Mouse (Mus musculus) CH12.LX (cell line): ENCODE measurements around the gene Bcar1. TPM values are rescaled to one million over a fixed set of nuclear protein-coding genes. Genes with fewer than 3 reads are reported as not detected.

Source experiments
- DNase-seq: peaks from one replicate; pipeline ENCODE4 v3.0.0-alpha.2; 2013; ENCODE audit errors: extremely low read depth
- H3K27ac ChIP-seq: 2 replicates; pipeline ENCODE4 v1.5.1; 2012; ENCODE audit warnings: low read depth, mild to moderate bottlenecking, control low read depth, moderate library complexity; ENCODE audit not compliant: insufficient read depth
- H3K27me3 ChIP-seq: replicated peaks from 2 replicates; pipeline ENCODE3; 2012; ENCODE audit warnings: inconsistent platforms
- H3K36me3 ChIP-seq, 2 experiments: replicated peaks in 1 of 2; 2 replicates each; pipeline versions ENCODE3 to v1.6.1; 2012; ENCODE audit warnings: inconsistent platforms in 1 of 2, low read length in 1 of 2, mild to moderate bottlenecking in 1 of 2, mixed read lengths in 1 of 2, moderate library complexity in 1 of 2; ENCODE audit not compliant: control insufficient read depth in 1 of 2, insufficient read depth in 1 of 2
- H3K4me1 ChIP-seq, 2 experiments: 2 replicates each; pipeline ENCODE4 v1.6.1; 2012; ENCODE audit warnings: inconsistent platforms in 1 of 2, moderate library complexity in 1 of 2; ENCODE audit not compliant: insufficient read depth in 2 of 2, control insufficient read depth in 1 of 2
- H3K4me2 ChIP-seq: 2 replicates; pipeline ENCODE4 v1.6.1; 2012; ENCODE audit warnings: low read depth, mild to moderate bottlenecking, control low read depth; ENCODE audit not compliant: poor library complexity, insufficient read depth, severe bottlenecking
- H3K4me3 ChIP-seq, 3 experiments: fragments of 150-350 bp in 1 of 3; sonication (generic) in 1 of 3; replicated peaks in 1 of 3; 2 replicates each; pipeline versions ENCODE3 to v1.5.1; 2011 to 2012; ENCODE audit warnings: low read depth in 2 of 3, low read length in 2 of 3, mild to moderate bottlenecking in 2 of 3, moderate library complexity in 2 of 3, control low read depth in 1 of 3, improper control_type of control experiment in 1 of 3, inconsistent platforms in 1 of 3, mixed read lengths in 1 of 3; ENCODE audit not compliant: poor library complexity in 1 of 3
- H3K79me2 ChIP-seq: replicated peaks from 2 replicates; pipeline ENCODE4 v1.6.1; 2012; ENCODE audit warnings: mild to moderate bottlenecking, moderate library complexity; ENCODE audit not compliant: control insufficient read depth, poor library complexity, insufficient read depth, severe bottlenecking; ENCODE audit errors: extremely low read depth
- H3K9ac ChIP-seq: 2 replicates; pipeline ENCODE4 v1.6.1; 2012; ENCODE audit warnings: low read depth, mild to moderate bottlenecking, control low read depth, moderate library complexity; ENCODE audit not compliant: insufficient read depth
- H3K9me3 ChIP-seq: replicated peaks from 2 replicates; pipeline ENCODE3; 2012; ENCODE audit warnings: low read length, inconsistent platforms, mixed read lengths
- BHLHE40 ChIP-seq: IDR thresholded peaks from 2 replicates; pipeline ENCODE4 v1.6.1; 2011; ENCODE audit warnings: mild to moderate bottlenecking, low read depth, low read length, improper control_type of control experiment
- CHD1 ChIP-seq: IDR thresholded peaks from 2 replicates; pipeline ENCODE4 v1.6.1; 2012; ENCODE audit warnings: low read depth, low read length, improper control_type of control experiment, inconsistent platforms
- CHD2 ChIP-seq: IDR thresholded peaks from 2 replicates; pipeline ENCODE4 v1.6.1; 2011; ENCODE audit warnings: low read length, improper control_type of control experiment
- ELF1 ChIP-seq: IDR thresholded peaks from 2 replicates; pipeline ENCODE4 v1.6.1; 2014; ENCODE audit warnings: low read depth, mild to moderate bottlenecking, inconsistent platforms, low read length, improper control_type of control experiment
- EP300 ChIP-seq: IDR thresholded peaks from 2 replicates; pipeline ENCODE4 v1.6.1; 2011; ENCODE audit warnings: low read length, improper control_type of control experiment
- HCFC1 ChIP-seq: IDR thresholded peaks from 2 replicates; pipeline ENCODE4 v1.6.1; 2012; ENCODE audit warnings: low read depth, mild to moderate bottlenecking, inconsistent platforms, low read length, improper control_type of control experiment
- IRF4 ChIP-seq: IDR thresholded peaks from 2 replicates; pipeline ENCODE4 v1.6.1; 2014; ENCODE audit warnings: low read depth, mild to moderate bottlenecking, inconsistent platforms, low read length, improper control_type of control experiment
- JUN ChIP-seq: IDR thresholded peaks from 2 replicates; pipeline ENCODE4 v1.6.1; 2011; ENCODE audit warnings: low read depth, mild to moderate bottlenecking, low read length, improper control_type of control experiment, moderate library complexity; ENCODE audit not compliant: insufficient read depth
- JUND ChIP-seq: conservative IDR thresholded peaks from 2 replicates; pipeline ENCODE4 v1.6.1; 2011; ENCODE audit warnings: low read depth, low read length, improper control_type of control experiment
- KAT2A ChIP-seq: IDR thresholded peaks from 2 replicates; pipeline ENCODE4 v1.6.1; 2012; ENCODE audit warnings: low read length, improper control_type of control experiment, inconsistent platforms; ENCODE audit not compliant: insufficient replicate concordance
- MAX ChIP-seq: IDR thresholded peaks from 2 replicates; pipeline ENCODE4 v1.6.1; 2011; ENCODE audit warnings: low read length, improper control_type of control experiment
- MXI1 ChIP-seq: IDR thresholded peaks from 2 replicates; pipeline ENCODE4 v1.6.1; 2011; ENCODE audit warnings: mild to moderate bottlenecking, low read depth, low read length, improper control_type of control experiment
- MYC ChIP-seq: IDR thresholded peaks from 2 replicates; pipeline ENCODE4 v1.6.1; 2011; ENCODE audit warnings: low read depth, mild to moderate bottlenecking, improper control_type of control experiment, low read length
- NELFE ChIP-seq: IDR thresholded peaks from 2 replicates; pipeline ENCODE4 v1.6.1; 2011; ENCODE audit warnings: low read depth, low read length, improper control_type of control experiment
- NRF1 ChIP-seq: IDR thresholded peaks from 2 replicates; pipeline ENCODE4 v1.6.1; 2014; ENCODE audit warnings: low read depth, mild to moderate bottlenecking, inconsistent platforms, low read length, improper control_type of control experiment, moderate library complexity
- PAX5 ChIP-seq: IDR thresholded peaks from 2 replicates; pipeline ENCODE4 v1.6.1; 2012; ENCODE audit warnings: low read length, inconsistent platforms, mixed read lengths
- POLR2A ChIP-seq: IDR thresholded peaks from 2 replicates; pipeline ENCODE4 v1.6.1; 2011; ENCODE audit warnings: low read depth, mild to moderate bottlenecking, improper control_type of control experiment, low read length
- RAD21 ChIP-seq: IDR thresholded peaks from 2 replicates; pipeline ENCODE4 v1.6.1; 2011; ENCODE audit warnings: low read depth, mild to moderate bottlenecking, low read length, improper control_type of control experiment, moderate library complexity
- TCF12 ChIP-seq: IDR thresholded peaks from 2 replicates; pipeline ENCODE4 v1.6.1; 2014; ENCODE audit warnings: low read depth, mild to moderate bottlenecking, inconsistent platforms, low read length, improper control_type of control experiment
- USF1 ChIP-seq: IDR thresholded peaks from 2 replicates; pipeline ENCODE4 v1.6.1; 2014; ENCODE audit warnings: low read depth, mild to moderate bottlenecking, inconsistent platforms, low read length, improper control_type of control experiment
- USF2 ChIP-seq: conservative IDR thresholded peaks from 2 replicates; pipeline ENCODE4 v1.6.1; 2011; ENCODE audit warnings: low read depth, low read length, improper control_type of control experiment
- ZKSCAN1 ChIP-seq: IDR thresholded peaks from 2 replicates; pipeline ENCODE4 v1.6.1; 2012; ENCODE audit warnings: low read depth, inconsistent platforms, low read length, improper control_type of control experiment, borderline replicate concordance
- ZMIZ1 ChIP-seq: IDR thresholded peaks from 2 replicates; pipeline ENCODE4 v1.6.1; 2012; ENCODE audit warnings: low read depth, mild to moderate bottlenecking, inconsistent platforms, low read length, improper control_type of control experiment
- ZNF384 ChIP-seq: IDR thresholded peaks from 2 replicates; pipeline ENCODE4 v1.6.1; 2012; ENCODE audit warnings: low read depth, low read length, improper control_type of control experiment, inconsistent platforms
- dilution Hi-C: fragments of 300-500 bp; cut with MboI; formaldehyde crosslinking; loops from 2 replicates; pipeline ENCODE4 v1.14.3; 2020; ENCODE audit warnings: low sequenced_read_pairs; ENCODE audit not compliant: extremely low pct_unique_long_range_greater_than_20kb, extremely low pct_ligation_motif_present
- in situ Hi-C: fragments of 300-500 bp; cut with MboI; formaldehyde crosslinking; loops from 3 replicates; pipeline ENCODE4 v1.14.3; 2019; ENCODE audit warnings: low sequenced_read_pairs, low pct_ligation_motif_present, low pct_unique_long_range_greater_than_20kb, mixed read lengths
- polyA plus RNA-seq: library from polyadenylated mRNA; unstranded; fragments of >175 nt; gene quantifications from 2 replicates; pipeline ENCODE4 v1.2.1, GENCODE M21; 2012; ENCODE audit warnings: low read depth; ENCODE audit not compliant: insufficient read length
- total RNA-seq, 2 experiments: library from RNA; depleted of rRNA; stranded (reverse); fragments of 300-350 nt in 1 of 2; fragments of >200 nt in 1 of 2; gene quantifications; 2 replicates each; pipeline ENCODE4 v1.2.3; 2012 to 2014

Bcar1 gene
- total and polyA plus RNA-seq, 3 experiments: 0.97 to 2.1 (median 1.2) TPM

DNA sequence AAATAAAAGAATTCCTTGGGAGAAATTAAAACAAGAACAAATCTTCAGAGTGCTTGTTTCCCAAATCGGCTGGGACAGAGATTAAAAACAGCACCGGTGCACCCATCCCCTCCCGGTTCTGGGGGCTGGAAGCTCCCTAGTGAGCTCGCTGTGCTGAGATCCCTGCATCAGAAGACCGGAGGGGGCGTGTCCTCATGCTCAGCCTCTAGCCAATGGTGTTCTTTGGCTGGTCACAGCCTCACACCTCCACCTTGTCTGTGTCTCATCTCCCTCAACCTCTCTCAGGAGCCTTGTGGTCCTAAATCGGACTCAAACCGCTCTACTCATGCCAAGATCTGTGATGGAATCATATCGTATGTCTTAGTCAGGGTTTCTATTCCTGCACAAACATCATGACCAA is 61.1 kb downstream of the Bcar1 start:
- Histone ChIP-seq H3K9ac (no peak overlapping the region), H3K4me3 (no peak overlapping the region), H3K27ac (no peak overlapping the region), H3K27me3 (peaks cover 16% of the 10 kb centered on the region), H3K36me3 (no peaks in the 10 kb centered on the region), H3K4me2 (no peak overlapping the region), H3K9me3 (peaks cover 2% of the 10 kb centered on the region), H3K4me1 (no peaks in the 10 kb centered on the region), H3K79me2 (no peaks in the 10 kb centered on the region)
- in situ Hi-C loops: no loop called here
- dilution Hi-C loops: no loop called here
- DNase-seq: no peak
- no peak for TF ChIP-seq RAD21
- TF ChIP-seq IRF4: no peak
- no peak for TF ChIP-seq TCF12
- no peak for TF ChIP-seq NELFE
- TF ChIP-seq CHD2: no peak
- no peak for TF ChIP-seq POLR2A
- TF ChIP-seq ZKSCAN1: no peak
- no peak for TF ChIP-seq CHD1
- TF ChIP-seq HCFC1: no peak
- no peak for TF ChIP-seq MAX
- no peak for TF ChIP-seq EP300
- no peak for TF ChIP-seq PAX5
- TF ChIP-seq MYC: no peak
- TF ChIP-seq NRF1: no peak
- no peak for TF ChIP-seq ZNF384

DNA sequence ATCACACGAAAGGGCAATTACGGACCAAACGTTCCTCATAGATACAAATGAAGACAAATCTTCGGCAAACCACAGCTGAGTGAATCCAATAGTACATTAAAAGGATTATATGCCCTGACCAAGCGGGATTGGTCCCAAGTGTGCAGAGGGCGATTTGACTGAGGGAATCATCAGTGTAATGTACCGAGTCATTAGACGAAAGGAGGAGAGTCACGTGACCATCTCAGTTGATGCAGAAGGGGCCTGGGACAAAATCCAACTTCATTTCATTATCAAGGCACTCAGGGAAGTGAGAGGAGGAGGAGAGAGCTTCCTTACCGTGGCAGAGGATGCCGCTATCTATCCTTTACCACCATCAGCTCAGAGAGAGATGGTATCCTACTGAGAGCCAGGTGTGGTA is 62.5 kb downstream of the Bcar1 start:
- TF ChIP-seq HCFC1 (no peak), USF1 (no peak), ELF1 (no peak), JUND (no peak), JUN (no peak), ZKSCAN1 (no peak), MXI1 (no peak), BHLHE40 (no peak), USF2 (no peak), EP300 (no peak), ZMIZ1 (no peak), POLR2A (no peak), RAD21 (no peak), MYC (no peak), KAT2A (no peak)
- TF ChIP-seq, all 38 proteins: peak for 0
- dilution Hi-C loops (no loop called here), in situ Hi-C loops (no loop called here)
- H3K27ac ChIP-seq: no peak overlapping the region
- H3K27me3 ChIP-seq: peaks cover 10% of the 10 kb centered on the region
- no peak for DNase-seq
- H3K4me1 ChIP-seq: no peaks in the 10 kb centered on the region
- no peak overlapping the region for H3K4me3 ChIP-seq
- H3K9me3 ChIP-seq: peaks cover 7% of the 10 kb centered on the region
- no peak overlapping the region for H3K9ac ChIP-seq
- H3K36me3 ChIP-seq: no peaks in the 10 kb centered on the region
- H3K4me2 ChIP-seq: no peak overlapping the region
- H3K79me2 ChIP-seq: no peaks in the 10 kb centered on the region
